Mouse (Mus musculus) thymus, adult 2 months (tissue): ENCODE measurements at regions not wholly inside any gene's neighbourhood (a gene's known extent, or its start where the extent isn't known, plus 50 kb on each side); places are given as distances from the start of the nearest gene placed in this dataset.

Source experiments
- DNase-seq: peaks from one replicate; pipeline ENCODE4 v3.0.0; 2021
- H3K27ac ChIP-seq: fragments of 200-500 bp; 2 replicates; pipeline ENCODE4 v1.5.1; 2012; ENCODE audit warnings: low read length, control low read depth; ENCODE audit not compliant: control insufficient read depth, insufficient read depth
- H3K27me3 ChIP-seq: fragments of 200-500 bp; 2 replicates; pipeline ENCODE4 v1.6.1; 2012; ENCODE audit warnings: mild to moderate bottlenecking, low read length, moderate library complexity, mixed read lengths; ENCODE audit not compliant: control insufficient read depth, insufficient read depth
- H3K36me3 ChIP-seq: fragments of 200-500 bp; 2 replicates; pipeline ENCODE4 v1.6.1; 2012; ENCODE audit warnings: mild to moderate bottlenecking, low read length, moderate library complexity; ENCODE audit not compliant: control insufficient read depth, insufficient read depth
- H3K4me1 ChIP-seq: fragments of 200-500 bp; replicated peaks from 2 replicates; pipeline ENCODE4 v1.6.1; 2012; ENCODE audit warnings: low read length; ENCODE audit not compliant: control insufficient read depth, insufficient read depth
- H3K4me3 ChIP-seq: fragments of 200-500 bp; 2 replicates; pipeline ENCODE4 v1.5.1; 2012; ENCODE audit warnings: mild to moderate bottlenecking, low read length, control low read depth, moderate library complexity; ENCODE audit not compliant: control insufficient read depth, insufficient read depth
- CTCF ChIP-seq: fragments of 200-500 bp; IDR thresholded peaks from 2 replicates; pipeline ENCODE4 v1.5.1; 2012; ENCODE audit warnings: mild to moderate bottlenecking, control low read depth, low read length, moderate library complexity, borderline replicate concordance; ENCODE audit not compliant: control insufficient read depth, poor library complexity, insufficient read depth; ENCODE audit errors: extremely low read depth
- POLR2A ChIP-seq: fragments of 200-500 bp; IDR thresholded peaks from 2 replicates; pipeline ENCODE4 v1.6.1; 2012; ENCODE audit warnings: mild to moderate bottlenecking, low read length, control low read depth, moderate library complexity; ENCODE audit not compliant: control insufficient read depth, poor library complexity, insufficient read depth; ENCODE audit errors: extremely low read depth
- WGBS: fragments of 180-500 bp; shearing (Covaris S2); methylation state at CpG from one replicate; pipeline ENCODE4 v1.1.7; 2018; 5-methylcytosine and 5-hydroxymethylcytosine counted together

DNA sequence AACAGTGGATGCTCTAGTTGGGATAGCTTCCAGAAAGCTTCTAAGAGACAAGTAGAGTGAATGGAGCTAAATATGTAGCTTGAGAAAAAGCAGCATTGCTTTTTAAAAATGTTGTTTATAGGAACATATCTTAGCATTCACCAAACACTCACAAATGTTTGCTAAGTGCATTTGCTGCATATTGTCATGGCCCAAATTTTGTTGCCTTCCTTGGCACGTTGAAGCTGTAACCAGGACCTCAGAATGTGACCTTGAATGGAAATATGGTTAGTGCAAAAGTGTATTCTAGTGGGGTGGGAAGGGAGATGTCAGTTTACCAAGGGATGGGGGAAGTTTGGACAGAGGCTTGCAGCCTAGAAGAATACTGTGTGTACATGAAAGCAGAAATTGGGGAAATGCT, 166.9 kb upstream of the Rxylt1 start:
- no peaks in the 10 kb centered on the region for H3K36me3 ChIP-seq
- TF ChIP-seq POLR2A = no peak
- TF ChIP-seq CTCF = no peak
- no peak overlapping the region for H3K4me3 ChIP-seq
- no peaks in the 10 kb centered on the region for H3K27me3 ChIP-seq
- no peaks in the 10 kb centered on the region for H3K4me1 ChIP-seq
- H3K27ac ChIP-seq = no peak overlapping the region
- no peak for DNase-seq
- WGBS = 68% methylated on average over 1 of the region's 1 CpGs

- Histone ChIP-seq H3K27me3 (no peaks in the 10 kb centered on the region), H3K36me3 (no peaks in the 10 kb centered on the region), H3K27ac (no peak overlapping the region), H3K4me3 (no peak overlapping the region), H3K4me1 (no peaks in the 10 kb centered on the region)
- WGBS = 89% methylated on average over 4 of the region's 4 CpGs
- DNase-seq = no peak
- TF ChIP-seq CTCF (no peak), POLR2A (no peak)
Measured at GRCm38 (mm10) chr10:122259354-122259753, 162.2 kb upstream of the Rxylt1 start.

GRCm38 (mm10) chr10:122258711-122259110, 161.5 kb upstream of the Rxylt1 start:
- WGBS = 97% methylated on average over 3 of the region's 3 CpGs

DNA sequence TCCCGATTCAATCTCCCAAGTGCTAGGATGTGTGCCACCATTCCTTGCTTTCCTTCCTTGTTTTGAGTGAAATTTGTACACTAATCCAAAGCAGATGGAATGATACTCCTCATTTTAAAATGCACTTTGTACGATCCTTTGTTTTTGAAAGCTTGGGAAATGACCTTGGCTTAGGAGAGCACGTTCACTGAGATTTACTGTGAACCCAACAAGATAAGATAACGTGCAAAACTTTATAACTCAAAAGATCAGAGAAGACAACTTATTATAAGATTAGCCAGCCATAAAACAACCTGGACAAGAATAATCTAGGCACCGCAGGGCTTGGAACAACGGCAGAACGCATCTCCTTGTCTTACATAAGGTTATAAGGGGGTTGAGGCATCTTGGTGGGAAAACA, 134.6 kb upstream of the Rxylt1 start:
- no peaks in the 10 kb centered on the region for H3K27me3 ChIP-seq
- no peak overlapping the region for H3K27ac ChIP-seq
- H3K4me1 ChIP-seq = no peaks in the 10 kb centered on the region
- TF ChIP-seq CTCF (no peak), POLR2A (no peak)
- H3K36me3 ChIP-seq = no peaks in the 10 kb centered on the region
- H3K4me3 ChIP-seq = no peak overlapping the region
- no peak for DNase-seq
- 96% methylated on average over 7 of the region's 7 CpGs for WGBS

More at GRCm38 (mm10) chr10:122258711-122259110, 161.5 kb upstream of the Rxylt1 start:
- TF ChIP-seq POLR2A (no peak), CTCF (no peak)
- no peaks in the 10 kb centered on the region for H3K36me3 ChIP-seq
- no peaks in the 10 kb centered on the region for H3K4me1 ChIP-seq
- no peak for DNase-seq
- no peaks in the 10 kb centered on the region for H3K27me3 ChIP-seq
- H3K4me3 ChIP-seq = no peak overlapping the region
- no peak overlapping the region for H3K27ac ChIP-seq

- DNase-seq = no peak
- H3K27ac ChIP-seq = no peak overlapping the region
- no peaks in the 10 kb centered on the region for H3K27me3 ChIP-seq
- H3K36me3 ChIP-seq = no peaks in the 10 kb centered on the region
- no peak overlapping the region for H3K4me3 ChIP-seq
- TF ChIP-seq CTCF = no peak
- TF ChIP-seq POLR2A = no peak
- WGBS = 92% methylated on average over 11 of the region's 11 CpGs
- no peaks in the 10 kb centered on the region for H3K4me1 ChIP-seq
Measured at GRCm38 (mm10) chr10:122230746-122231145, 133.6 kb upstream of the Rxylt1 start.

DNA sequence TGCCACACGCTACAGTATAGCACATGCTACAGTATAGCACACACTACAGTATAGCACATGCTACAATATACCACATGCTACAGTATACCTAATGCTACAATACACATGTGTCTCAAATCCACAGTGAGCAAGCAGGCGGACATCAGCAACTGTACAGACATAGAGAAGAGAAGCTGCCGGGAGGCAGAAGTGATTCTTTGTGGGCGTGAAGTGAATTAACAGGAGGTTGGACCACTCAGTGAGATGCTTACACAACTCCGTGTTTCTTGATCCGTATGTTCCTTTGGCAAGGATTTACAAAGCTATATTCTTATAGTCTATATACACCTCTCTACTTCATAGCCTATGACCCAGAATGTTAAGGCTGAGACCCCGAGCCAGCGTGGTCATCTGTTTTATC, 128.5 kb upstream of the Rxylt1 start:
- Histone ChIP-seq H3K27me3 (no peaks in the 10 kb centered on the region), H3K4me1 (no peaks in the 10 kb centered on the region), H3K27ac (no peak overlapping the region), H3K36me3 (no peaks in the 10 kb centered on the region), H3K4me3 (no peak overlapping the region)
- DNase-seq = no peak
- TF ChIP-seq CTCF = no peak
- TF ChIP-seq POLR2A = no peak
- WGBS = 98% methylated on average over 8 of the region's 8 CpGs

- TF ChIP-seq POLR2A (no peak), CTCF (no peak)
- H3K4me1 ChIP-seq = no peaks in the 10 kb centered on the region
- no peak for DNase-seq
- no peaks in the 10 kb centered on the region for H3K36me3 ChIP-seq
- no peak overlapping the region for H3K4me3 ChIP-seq
- 93% methylated on average over 3 of the region's 3 CpGs for WGBS
- no peak overlapping the region for H3K27ac ChIP-seq
- H3K27me3 ChIP-seq = no peaks in the 10 kb centered on the region
Measured at GRCm38 (mm10) chr10:122223076-122223475, 125.9 kb upstream of the Rxylt1 start.
